Comparison of ENCODE assay signal across 24 mouse cellular contexts in genomic region chr7:121658866-121659265, GRCm38 (mm10).
"Had no signal": no experiment of that assay in that cellular context is flagged by ENCODE, and none has a peak within 500 bp of the region (broad histone marks: within the 10 kb centered on the region; RNA-seq: fewer than 3 reads in every experiment).

No protein-coding gene starts in this region.

- H3K9me3 ChIP-seq: heart, embryonic 10.5 days; heart, embryonic 13.5 days; heart, embryonic 15.5 days; hindbrain, embryonic 13.5 days; hindbrain, embryonic 15.5 days; limb, embryonic 13.5 days; limb, embryonic 15.5 days; liver, embryonic 12.5 days had no signal

- H3K27me3 ChIP-seq: heart, embryonic 13.5 days; heart, embryonic 15.5 days; hindbrain, embryonic 13.5 days; hindbrain, embryonic 15.5 days; limb, embryonic 13.5 days; limb, embryonic 15.5 days; liver, embryonic 12.5 days had no signal

- H3K27ac ChIP-seq: heart, adult 2 months; heart, embryonic 10.5 days; heart, embryonic 13.5 days; heart, embryonic 15.5 days; hindbrain, embryonic 13.5 days; hindbrain, embryonic 15.5 days; hindbrain, postnatal 0 days; layer of hippocampus, adult 2 months; limb, embryonic 13.5 days; limb, embryonic 15.5 days; liver, embryonic 12.5 days had no signal

- ATAC-seq: hindbrain, postnatal 0 days; intestine, embryonic 16.5 days; liver, embryonic 12.5 days had no signal

- H3K4me1 ChIP-seq: hindbrain, embryonic 13.5 days; hindbrain, embryonic 15.5 days; limb, embryonic 13.5 days; limb, embryonic 15.5 days; liver, embryonic 12.5 days had no signal

- H3K9ac ChIP-seq: heart, embryonic 13.5 days; heart, embryonic 15.5 days; hindbrain, embryonic 13.5 days; hindbrain, embryonic 15.5 days; limb, embryonic 13.5 days; limb, embryonic 15.5 days; liver, embryonic 12.5 days had no signal

- H3K4me2 ChIP-seq: heart, embryonic 13.5 days; heart, embryonic 15.5 days; hindbrain, embryonic 13.5 days; hindbrain, embryonic 15.5 days; limb, embryonic 13.5 days; limb, embryonic 15.5 days; liver, embryonic 12.5 days had no signal

- DNase-seq: gastrocnemius, postnatal 10 days; gastrocnemius, postnatal 25 days; heart, adult 11 months; heart, adult 2 months; heart, postnatal 14 days; heart, postnatal 36 days; kidney, adult 11 months; kidney, adult 8-10 months; kidney, postnatal 10 days; kidney, postnatal 25 days; kidney, postnatal 4 days; layer of hippocampus, postnatal 36 days; left cerebral cortex, postnatal 4 days had no signal

- H3K4me3 ChIP-seq: heart, adult 2 months; heart, embryonic 10.5 days; heart, embryonic 13.5 days; heart, embryonic 15.5 days; hindbrain, embryonic 13.5 days; hindbrain, embryonic 15.5 days; layer of hippocampus, adult 2 months; limb, embryonic 13.5 days; limb, embryonic 15.5 days; liver, embryonic 12.5 days had no signal
